Mouse (Mus musculus) midbrain, embryonic 10.5 days (tissue): ENCODE results near the gene Sf3a3. TPM values are rescaled to one million over a fixed set of nuclear protein-coding genes. Genes with fewer than 3 reads are reported as not detected.
A peak's percentile ranks its signal among the peaks of the same experiment; 100 is the strongest.
"Not testable (repeated sequence)": the region's sequence is repeated elsewhere in the genome, so short reads cannot be mapped to it uniquely, and the experiment has no call there.

Experiments
- DNase-seq: peaks from one replicate; pipeline ENCODE4 v3.0.0-alpha.2; 2017; ENCODE audit warnings: low spot score
- H3K27ac ChIP-seq: fragments of 300-500 bp; sonication (generic); replicated peaks from 2 replicates; pipeline ENCODE4 v1.5.1; 2016; ENCODE audit warnings: mild to moderate bottlenecking
- H3K27me3 ChIP-seq: fragments of 300-500 bp; sonication (generic); 2 replicates; pipeline ENCODE4 v1.6.1; 2016; ENCODE audit warnings: low read depth, mild to moderate bottlenecking; ENCODE audit not compliant: poor library complexity, severe bottlenecking
- H3K36me3 ChIP-seq: fragments of 300-500 bp; sonication (generic); 2 replicates; pipeline ENCODE4 v1.6.1; 2016; ENCODE audit warnings: mild to moderate bottlenecking, moderate library complexity
- H3K4me1 ChIP-seq: fragments of 300-500 bp; sonication (generic); 2 replicates; pipeline ENCODE4 v1.6.1; 2016
- H3K4me3 ChIP-seq: fragments of 300-500 bp; sonication (generic); 2 replicates; pipeline ENCODE4 v1.5.1; 2016; ENCODE audit warnings: mild to moderate bottlenecking, moderate library complexity
- H3K9me3 ChIP-seq: fragments of 300-500 bp; sonication (generic); replicated peaks from 2 replicates; pipeline ENCODE4 v1.6.1; 2016; ENCODE audit warnings: mild to moderate bottlenecking
- WGBS: fragments of 180-500 bp; shearing (Covaris S2); methylation state at CpG from one replicate; pipeline ENCODE4 v1.1.7; 2016; 5-methylcytosine and 5-hydroxymethylcytosine counted together
- polyA plus RNA-seq: library from polyadenylated mRNA; unstranded; fragments of >200 nt; fragmentation: Nextera tagmentation; extraction: Ambion mirVana; gene quantifications from 2 replicates; pipeline ENCODE4 v1.2.1, GENCODE M21; 2016

Sf3a3 gene
- polyA plus RNA-seq, 1 experiment from 2014 or later, result 256 TPM

GRCm38 (mm10) chr4:124701916-124702315, 12.7 kb upstream of the Sf3a3 start:
- Histone ChIP-seq H3K27ac (peak overlapping the region; percentile 86), H3K27me3 (peaks cover 43% of the 10 kb centered on the region), H3K9me3 (no peaks in the 10 kb centered on the region), H3K4me3 (peak overlapping the region; percentile 70), H3K36me3 (peaks cover 12% of the 10 kb centered on the region), H3K4me1 (peaks cover 65% of the 10 kb centered on the region)
- 46% methylated on average over 5 of the region's 5 CpGs for WGBS
- no peak for DNase-seq

- Histone ChIP-seq H3K27me3 (peaks cover 53% of the 10 kb centered on the region), H3K9me3 (no peaks in the 10 kb centered on the region), H3K36me3 (peaks cover 22% of the 10 kb centered on the region), H3K4me1 (peaks cover 76% of the 10 kb centered on the region), H3K4me3 (peak overlapping the region; percentile 38; the same call in 1 of the 2 replicates), H3K27ac (peak overlapping the region; percentile 89)
- 43% methylated on average over 2 of the region's 2 CpGs for WGBS
- DNase-seq, result no peak
Measured at GRCm38 (mm10) chr4:124703406-124703805, 11.2 kb upstream of the Sf3a3 start.

- peak; percentile 54 for DNase-seq
- WGBS, result 4% methylated on average over 6 of the region's 6 CpGs
- Histone ChIP-seq H3K36me3 (peaks cover 22% of the 10 kb centered on the region), H3K27ac (peak overlapping the region; percentile 89), H3K4me1 (peaks cover 82% of the 10 kb centered on the region), H3K4me3 (peak overlapping the region; percentile 38), H3K27me3 (peaks cover 49% of the 10 kb centered on the region), H3K9me3 (no peaks in the 10 kb centered on the region)
Measured at GRCm38 (mm10) chr4:124703881-124704796, 10.4 kb upstream of the Sf3a3 start.

DNA sequence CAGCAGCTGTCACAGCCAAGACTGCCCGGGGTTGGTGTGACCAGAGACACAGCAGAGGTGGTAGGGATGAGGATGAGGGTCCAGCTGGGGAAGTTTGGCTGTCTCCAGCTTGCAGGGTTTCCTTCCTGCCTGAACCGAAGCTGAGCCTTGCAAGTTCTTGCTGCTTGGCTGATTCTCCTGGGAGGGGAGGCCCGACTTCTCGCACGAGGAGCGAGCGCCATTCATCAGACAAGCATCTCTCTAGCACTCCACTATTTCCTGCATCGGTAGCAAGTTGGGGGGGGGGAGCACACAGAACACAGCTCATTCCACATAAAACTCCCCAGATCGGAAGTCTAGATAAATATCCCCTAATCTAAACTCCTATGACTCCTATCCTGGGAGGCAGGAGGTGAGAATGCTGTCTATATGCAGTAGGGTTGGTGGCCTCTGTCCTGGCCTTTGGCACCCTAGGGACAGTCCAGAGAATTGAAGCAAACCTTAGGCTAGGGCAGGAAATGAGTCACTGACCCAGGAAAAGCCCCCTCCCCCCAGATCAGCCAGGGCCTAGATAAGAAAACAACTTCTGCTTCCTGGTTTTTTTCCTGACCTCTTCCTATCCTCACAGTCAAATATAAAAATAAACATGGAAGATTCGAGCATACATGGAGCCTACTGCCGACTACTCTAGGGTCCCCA, 9.6 kb upstream of the Sf3a3 start:
- peak; percentile 42 for DNase-seq
- peaks cover 82% of the 10 kb centered on the region for H3K4me1 ChIP-seq
- 25% methylated on average over 11 of the region's 11 CpGs for WGBS
- H3K27me3 ChIP-seq, result peaks cover 50% of the 10 kb centered on the region
- peaks cover 22% of the 10 kb centered on the region for H3K36me3 ChIP-seq
- peak overlapping the region; percentile 89 for H3K27ac ChIP-seq
- peak overlapping the region; percentile 38 for H3K4me3 ChIP-seq
- no peaks in the 10 kb centered on the region for H3K9me3 ChIP-seq

DNA sequence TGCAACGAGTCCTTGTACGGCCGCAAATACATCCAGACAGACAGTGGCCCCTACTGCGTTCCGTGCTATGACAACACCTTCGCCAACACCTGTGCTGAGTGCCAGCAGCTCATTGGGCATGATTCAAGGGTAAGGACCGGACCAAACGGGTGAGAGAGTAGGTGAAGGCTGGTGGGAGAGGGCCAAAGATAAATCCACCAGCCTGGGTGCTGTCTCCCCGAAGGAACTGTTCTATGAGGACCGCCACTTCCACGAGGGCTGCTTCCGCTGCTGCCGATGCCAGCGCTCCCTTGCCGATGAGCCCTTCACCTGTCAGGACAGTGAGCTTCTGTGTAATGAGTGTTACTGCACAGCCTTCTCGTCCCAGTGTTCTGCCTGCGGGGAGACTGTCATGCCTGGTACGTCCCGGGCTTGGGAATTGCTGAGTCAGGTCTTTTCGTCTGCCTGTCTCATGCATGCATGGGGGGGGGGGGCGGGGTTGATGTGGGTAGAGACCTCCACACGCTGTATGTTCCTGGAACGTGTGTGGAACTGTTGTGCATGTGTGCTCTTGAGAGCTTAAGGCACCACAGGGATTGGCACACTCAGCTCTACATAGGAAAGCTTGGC, 8.8 kb upstream of the Sf3a3 start:
- Histone ChIP-seq H3K4me3 (no peak overlapping the region), H3K27ac (peak overlapping the region; percentile 89), H3K9me3 (no peaks in the 10 kb centered on the region), H3K27me3 (peaks cover 50% of the 10 kb centered on the region), H3K4me1 (peaks cover 82% of the 10 kb centered on the region), H3K36me3 (peaks cover 22% of the 10 kb centered on the region)
- 90% methylated on average over 23 of the region's 23 CpGs for WGBS
- no peak for DNase-seq

- not testable (repeated sequence) for DNase-seq, H3K4me3 ChIP-seq, H3K9me3 ChIP-seq
- H3K27me3 ChIP-seq, result peaks cover 41% of the 10 kb centered on the region
- peaks cover 22% of the 10 kb centered on the region for H3K36me3 ChIP-seq
- peaks cover 66% of the 10 kb centered on the region for H3K4me1 ChIP-seq
- H3K27ac ChIP-seq, result 0 out of 2 replicates have a peak overlapping the region, but pooled peaks have one; percentile 17
- 85% methylated on average over 25 of the region's 25 CpGs for WGBS
Measured at GRCm38 (mm10) chr4:124707381-124708199, 7.0 kb upstream of the Sf3a3 start.

DNA sequence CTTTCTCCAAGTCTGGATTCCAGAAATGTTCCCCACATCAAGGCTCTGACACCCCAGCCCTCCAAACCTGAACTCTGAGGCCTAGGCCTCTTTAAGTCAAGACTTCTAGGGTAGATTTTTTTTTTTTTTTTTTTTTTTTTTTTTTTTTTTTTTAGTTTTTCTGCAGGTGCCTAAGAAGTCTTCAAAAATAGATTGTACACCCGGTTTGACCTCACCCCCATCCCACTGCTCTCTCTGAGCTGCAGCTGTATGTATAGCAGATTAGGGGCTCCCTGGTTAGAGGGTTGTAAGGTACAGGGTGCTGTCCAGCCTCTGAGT, 6.4 kb upstream of the Sf3a3 start:
- Histone ChIP-seq H3K36me3 (peaks cover 22% of the 10 kb centered on the region), H3K4me1 (peaks cover 64% of the 10 kb centered on the region), H3K27me3 (peaks cover 41% of the 10 kb centered on the region), H3K27ac (peak overlapping the region; percentile 86)
- not testable (repeated sequence) for DNase-seq, H3K9me3 ChIP-seq, H3K4me3 ChIP-seq
- WGBS, result 17% methylated on average over 1 of the region's 1 CpGs

DNA sequence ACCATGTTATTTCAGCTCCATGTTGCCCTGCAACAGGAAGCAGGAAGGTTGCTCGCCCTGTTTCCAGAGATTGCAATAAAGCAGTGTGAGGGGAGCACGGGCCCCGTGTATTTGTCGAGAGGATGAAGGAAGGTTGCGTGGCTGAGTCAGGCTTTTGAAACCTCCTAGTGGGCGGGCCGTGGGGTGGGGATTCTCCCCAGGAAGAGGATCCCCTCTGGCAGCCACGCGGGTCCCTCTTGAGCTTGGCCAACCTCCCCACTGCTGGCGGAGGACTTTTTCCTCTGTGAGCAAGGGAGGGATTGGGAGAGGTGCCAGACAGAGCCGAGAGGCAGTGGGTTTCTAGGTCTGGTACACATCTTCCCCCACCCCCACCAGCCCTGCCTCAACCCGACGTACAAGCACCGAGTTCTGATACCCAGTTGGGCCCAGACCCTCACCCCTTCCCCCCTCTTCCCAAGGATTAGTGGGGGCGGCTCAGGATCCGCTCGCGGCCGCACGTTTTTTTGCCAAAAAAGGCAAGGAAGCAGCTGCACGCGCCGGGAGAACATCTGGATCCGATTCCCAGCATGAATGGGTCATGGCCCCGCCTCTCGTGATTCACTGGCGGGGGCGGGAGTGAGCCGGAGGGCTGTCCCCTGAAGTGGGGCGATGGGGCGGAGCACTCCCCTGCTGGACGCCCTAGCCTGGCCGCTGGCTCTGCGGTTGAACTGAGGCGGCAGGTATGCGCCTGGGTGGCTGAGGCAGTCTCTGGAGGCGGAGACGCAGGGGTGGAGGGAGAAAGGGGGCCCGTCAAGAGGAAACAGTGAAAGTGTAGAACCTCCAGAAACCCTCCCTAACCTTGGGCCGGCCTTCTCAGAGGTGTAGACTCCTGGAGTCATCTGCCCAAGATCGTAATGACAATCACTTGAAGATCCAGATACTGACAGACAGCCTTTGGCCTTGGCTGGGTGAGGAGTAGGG, 5.8 kb upstream of the Sf3a3 start:
- Histone ChIP-seq H3K4me1 (peaks cover 58% of the 10 kb centered on the region), H3K27ac (peak overlapping the region; percentile 86), H3K9me3 (no peaks in the 10 kb centered on the region), H3K4me3 (peak overlapping the region; percentile 50), H3K36me3 (peaks cover 22% of the 10 kb centered on the region), H3K27me3 (peaks cover 36% of the 10 kb centered on the region)
- peak; percentile 85 for DNase-seq
- WGBS, result 1% methylated on average over 41 of the region's 41 CpGs

DNA sequence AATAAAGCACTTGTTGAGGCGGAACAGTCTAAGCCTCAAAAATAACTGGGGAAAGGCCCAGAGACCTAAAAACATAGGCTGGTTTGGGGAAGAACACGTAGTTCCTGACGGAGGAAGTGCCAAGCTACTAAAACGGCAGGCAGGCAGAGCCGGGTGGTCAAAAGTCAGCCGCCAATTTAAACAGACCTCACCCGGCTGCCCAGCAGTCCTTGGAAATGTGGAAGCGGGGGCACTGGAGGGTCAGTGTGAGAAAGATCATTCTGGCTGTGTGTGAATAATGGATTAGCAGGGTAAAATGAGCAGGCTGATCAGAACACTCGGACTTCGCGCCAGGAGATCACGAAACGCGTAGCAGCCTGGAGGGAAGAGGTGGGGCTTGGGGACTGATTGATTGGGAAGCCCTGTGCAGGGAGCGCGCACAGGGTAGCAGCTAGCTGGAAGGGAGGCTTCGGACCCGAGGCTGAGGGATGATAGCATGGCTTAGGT, 4.6 kb upstream of the Sf3a3 start:
- Histone ChIP-seq H3K4me3 (peak overlapping the region; percentile 50), H3K9me3 (no peaks in the 10 kb centered on the region), H3K36me3 (peaks cover 22% of the 10 kb centered on the region), H3K27ac (peak overlapping the region; percentile 86), H3K4me1 (peaks cover 51% of the 10 kb centered on the region), H3K27me3 (peaks cover 28% of the 10 kb centered on the region)
- peak; percentile 64 for DNase-seq
- WGBS, result 4% methylated on average over 18 of the region's 18 CpGs

DNA sequence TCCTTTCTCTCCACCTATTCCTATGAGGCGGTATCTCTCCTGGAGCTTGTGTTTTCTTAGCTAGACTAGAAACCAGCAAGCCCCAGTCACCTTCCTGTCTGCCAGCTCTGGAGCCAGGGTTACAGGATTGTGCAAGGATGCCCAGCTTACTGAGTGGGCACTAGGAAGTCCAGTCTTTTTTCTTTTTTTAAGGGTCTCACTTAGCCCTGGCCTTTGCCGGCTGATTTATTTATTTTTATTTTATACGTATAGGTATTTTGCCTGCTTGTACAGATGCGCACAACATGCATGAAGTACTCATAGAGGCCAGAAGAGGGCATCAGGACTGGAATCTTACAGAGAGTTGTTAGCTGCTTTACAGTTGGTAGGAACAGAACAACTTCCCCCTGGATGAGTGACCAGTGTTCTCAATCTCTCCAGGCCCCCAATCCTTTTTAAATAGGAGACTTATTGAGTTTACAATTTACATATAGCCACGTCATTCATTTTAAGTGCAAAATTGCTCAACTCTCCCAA, 3.7 kb upstream of the Sf3a3 start:
- Histone ChIP-seq H3K27me3 (peaks cover 26% of the 10 kb centered on the region), H3K36me3 (peaks cover 21% of the 10 kb centered on the region), H3K4me3 (no peak overlapping the region), H3K4me1 (peaks cover 50% of the 10 kb centered on the region), H3K9me3 (no peaks in the 10 kb centered on the region), H3K27ac (no peak overlapping the region)
- 15% methylated on average over 5 of the region's 5 CpGs for WGBS
- peak; percentile 49 for DNase-seq

- peaks cover 47% of the 10 kb centered on the region for H3K4me1 ChIP-seq
- H3K27me3 ChIP-seq, result peaks cover 12% of the 10 kb centered on the region
- no peak for DNase-seq
- peaks cover 23% of the 10 kb centered on the region for H3K36me3 ChIP-seq
- WGBS, result 87% methylated on average over 6 of the region's 6 CpGs
- H3K27ac ChIP-seq, result no peak overlapping the region
- no peaks in the 10 kb centered on the region for H3K9me3 ChIP-seq
- no peak overlapping the region for H3K4me3 ChIP-seq
Measured at GRCm38 (mm10) chr4:124712618-124713017, 2.0 kb upstream of the Sf3a3 start.
